Mouse (Mus musculus) embryonic facial prominence, embryonic 11.5 days (tissue): ENCODE results near the gene Aldh9a1. TPM values are rescaled to one million over a fixed set of nuclear protein-coding genes. Genes with fewer than 3 reads are reported as not detected.
A peak's percentile ranks its signal among the peaks of the same experiment; 100 is the strongest.

Source experiments
- ATAC-seq: fragments of 200-750 bp; cut with Nextera tagmentation; replicated peaks from 2 replicates; pipeline ENCODE4 v1.8.0; 2017; ENCODE audit warnings: low read depth; ENCODE audit not compliant: insufficient number of reproducible peaks, low FRiP score, low TSS enrichment
- DNase-seq: peaks from one replicate; pipeline ENCODE4 v3.0.0-alpha.2; 2015; ENCODE audit warnings: low spot score
- H3K27ac ChIP-seq: fragments of 300-500 bp; sonication (generic); replicated peaks from 2 replicates; pipeline ENCODE4 v1.5.1; 2014; ENCODE audit warnings: mild to moderate bottlenecking, low read depth, low read length, control low read depth
- H3K27me3 ChIP-seq: fragments of 300-500 bp; sonication (generic); 2 replicates; pipeline ENCODE4 v1.6.1; 2014; ENCODE audit warnings: mild to moderate bottlenecking, low read length, moderate library complexity, mixed read lengths; ENCODE audit not compliant: control insufficient read depth, insufficient read depth
- H3K36me3 ChIP-seq: fragments of 300-500 bp; sonication (generic); replicated peaks from 2 replicates; pipeline ENCODE4 v1.6.1; 2014; ENCODE audit warnings: low read depth, mild to moderate bottlenecking, low read length, moderate library complexity, mixed read lengths; ENCODE audit not compliant: control insufficient read depth, insufficient read depth
- H3K4me1 ChIP-seq: fragments of 300-500 bp; sonication (generic); 2 replicates; pipeline ENCODE4 v1.6.1; 2014; ENCODE audit warnings: low read length, mixed read lengths; ENCODE audit not compliant: control insufficient read depth, insufficient read depth
- H3K4me2 ChIP-seq: fragments of 300-500 bp; sonication (generic); 2 replicates; pipeline ENCODE4 v1.6.1; 2014; ENCODE audit warnings: low read depth, mild to moderate bottlenecking, control low read depth, low read length, moderate library complexity
- H3K4me3 ChIP-seq: fragments of 300-500 bp; sonication (generic); 2 replicates; pipeline ENCODE4 v1.5.1; 2014; ENCODE audit warnings: low read depth, low read length, control low read depth
- H3K9ac ChIP-seq: fragments of 300-500 bp; sonication (generic); replicated peaks from 2 replicates; pipeline ENCODE4 v1.6.1; 2014; ENCODE audit warnings: mild to moderate bottlenecking, control low read depth, low read length
- H3K9me3 ChIP-seq: fragments of 300-500 bp; sonication (generic); replicated peaks from 2 replicates; pipeline ENCODE4 v1.6.1; 2016; ENCODE audit warnings: mild to moderate bottlenecking, low read length, inconsistent platforms, mixed read lengths; ENCODE audit not compliant: control insufficient read depth
- WGBS: fragments of 180-500 bp; shearing (Covaris S2); extraction: QIAGEN DNeasy Blood & Tissue Kit; methylation state at CpG from one replicate; pipeline ENCODE4 v1.1.7; 2014; 5-methylcytosine and 5-hydroxymethylcytosine counted together
- polyA plus RNA-seq: library from polyadenylated mRNA; unstranded; fragments of >200 nt; fragmentation: Nextera tagmentation; extraction: Ambion mirVana; gene quantifications from 2 replicates; pipeline ENCODE4 v1.2.1, GENCODE M21; 2014

The Aldh9a1 gene
- polyA plus RNA-seq, 1 experiment from 2014 or later = 46.7 TPM

DNA sequence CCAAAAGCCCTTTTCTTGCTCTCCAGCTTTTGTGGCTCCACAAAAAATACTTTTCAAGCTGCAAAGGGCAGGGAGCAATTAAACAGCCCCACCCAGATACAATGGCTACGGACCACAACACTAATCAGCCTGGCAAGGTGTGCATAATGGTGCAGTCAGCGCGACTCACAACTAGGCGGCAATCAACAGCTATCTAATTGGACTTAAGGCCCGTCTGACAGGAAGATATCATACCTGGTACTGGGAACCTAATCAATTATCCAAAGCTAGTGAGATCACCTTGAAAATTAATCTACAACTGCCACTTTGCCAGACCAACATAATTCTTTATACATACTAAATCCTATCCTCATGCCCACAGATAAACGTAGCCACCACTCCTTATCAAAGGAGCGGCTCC, 32.5 kb downstream of the Aldh9a1 start:
- 87% methylated on average over 7 of the region's 7 CpGs for WGBS
- H3K36me3 ChIP-seq = no peaks in the 10 kb centered on the region
- no peak for DNase-seq
- H3K9me3 ChIP-seq = no peaks in the 10 kb centered on the region
- H3K4me1 ChIP-seq = no peaks in the 10 kb centered on the region
- ATAC-seq = no peak
- H3K9ac ChIP-seq = no peak overlapping the region
- no peaks in the 10 kb centered on the region; the same call in 1 of the 2 replicates for H3K27me3 ChIP-seq
- H3K27ac ChIP-seq = no peak overlapping the region
- H3K4me2 ChIP-seq = no peak overlapping the region
- no peak overlapping the region for H3K4me3 ChIP-seq

DNA sequence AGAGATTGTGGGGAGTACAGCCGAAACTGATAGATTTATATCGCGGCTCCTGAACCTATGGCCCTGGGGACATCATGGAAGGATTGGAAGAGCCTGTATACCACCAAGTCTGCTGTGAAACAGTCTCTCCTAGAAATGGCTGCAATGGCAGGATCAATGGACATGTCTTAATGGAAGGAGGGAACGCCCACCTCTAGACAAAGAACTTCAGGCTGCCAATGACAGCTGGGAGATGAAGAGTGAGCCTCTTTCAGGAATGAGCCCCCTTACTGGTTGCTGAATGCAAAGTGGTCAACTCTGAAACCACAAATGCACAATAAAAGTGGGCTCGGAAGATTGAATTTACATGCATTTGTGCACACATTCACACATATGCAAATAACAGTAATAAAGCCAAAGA, 33.0 kb downstream of the Aldh9a1 start:
- no peak for ATAC-seq
- WGBS = 84% methylated on average over 5 of the region's 5 CpGs
- H3K4me3 ChIP-seq = no peak overlapping the region

GRCm38 (mm10) chr1:167383178-167383577, 33.4 kb downstream of the Aldh9a1 start:
- Histone ChIP-seq H3K27me3 (no peaks in the 10 kb centered on the region; the same call in 1 of the 2 replicates), H3K36me3 (no peaks in the 10 kb centered on the region), H3K9ac (no peak overlapping the region), H3K4me2 (no peak overlapping the region), H3K4me1 (no peaks in the 10 kb centered on the region), H3K4me3 (no peak overlapping the region), H3K9me3 (no peaks in the 10 kb centered on the region), H3K27ac (no peak overlapping the region)
- ATAC-seq (no peak), DNase-seq (no peak)
- 81% methylated on average over 5 of the region's 5 CpGs for WGBS

More for the DNA sequence above, 33.0 kb downstream of the Aldh9a1 start:
- DNase-seq = no peak
- Histone ChIP-seq H3K9me3 (no peaks in the 10 kb centered on the region), H3K36me3 (no peaks in the 10 kb centered on the region), H3K27me3 (no peaks in the 10 kb centered on the region; the same call in 1 of the 2 replicates), H3K4me1 (no peaks in the 10 kb centered on the region), H3K9ac (no peak overlapping the region), H3K27ac (no peak overlapping the region), H3K4me2 (no peak overlapping the region)

GRCm38 (mm10) chr1:167384156-167384555, 34.4 kb downstream of the Aldh9a1 start:
- peak; percentile 46; the same call in 1 of the 2 replicates for ATAC-seq
- H3K27ac ChIP-seq = no peak overlapping the region
- H3K27me3 ChIP-seq = no peaks in the 10 kb centered on the region; the same call in 1 of the 2 replicates
- no peak overlapping the region for H3K4me2 ChIP-seq
- H3K9me3 ChIP-seq = no peaks in the 10 kb centered on the region
- DNase-seq = no peak
- no peaks in the 10 kb centered on the region for H3K4me1 ChIP-seq
- H3K36me3 ChIP-seq = no peaks in the 10 kb centered on the region
- no peak overlapping the region for H3K9ac ChIP-seq
- WGBS = 63% methylated on average over 3 of the region's 3 CpGs
- H3K4me3 ChIP-seq = no peak overlapping the region

DNA sequence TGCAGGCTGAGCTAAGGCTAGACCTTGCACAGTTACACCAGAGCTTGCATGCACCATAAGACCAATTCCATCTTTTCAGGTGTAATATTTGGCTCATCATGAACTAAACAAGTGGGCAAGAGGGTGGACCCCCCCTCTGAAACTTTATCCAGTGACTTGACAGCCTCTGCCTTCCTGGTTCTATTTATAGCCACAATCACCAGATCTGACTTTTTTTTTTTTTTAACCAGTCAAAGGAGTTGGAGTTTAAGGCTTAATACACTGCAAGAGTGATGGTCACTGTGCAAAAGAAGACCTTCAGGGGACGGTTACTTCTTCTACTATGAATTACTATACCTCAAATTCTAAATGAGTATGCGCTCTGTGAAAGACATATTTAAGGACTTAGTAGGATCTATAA, 35.4 kb downstream of the Aldh9a1 start:
- no peak for ATAC-seq
- Histone ChIP-seq H3K4me2 (no peak overlapping the region), H3K9ac (no peak overlapping the region), H3K27me3 (no peaks in the 10 kb centered on the region), H3K4me1 (no peaks in the 10 kb centered on the region), H3K36me3 (no peaks in the 10 kb centered on the region), H3K4me3 (no peak overlapping the region), H3K9me3 (no peaks in the 10 kb centered on the region), H3K27ac (no peak overlapping the region)
- 87% methylated on average over 2 of the region's 2 CpGs for WGBS
- no peak for DNase-seq

DNA sequence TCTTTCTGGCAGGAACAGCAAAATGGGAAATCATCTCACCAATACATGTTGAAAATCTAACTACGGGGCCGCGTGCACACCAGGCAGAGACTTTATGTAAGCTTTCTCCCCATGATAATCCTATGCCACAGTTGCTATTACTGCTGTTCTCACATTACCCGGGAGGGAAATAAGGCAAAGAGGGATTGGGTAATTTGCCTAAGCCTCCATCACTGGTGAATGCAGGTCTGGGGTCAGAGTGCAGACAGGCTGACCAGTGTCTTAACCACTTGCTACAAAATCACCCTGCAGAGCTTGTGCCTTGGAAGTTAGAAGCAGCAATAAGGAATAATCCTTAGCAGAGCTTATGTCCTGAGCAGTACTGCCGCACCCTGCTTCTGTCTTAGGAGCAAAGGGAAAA, 35.8 kb downstream of the Aldh9a1 start:
- H3K9me3 ChIP-seq = no peaks in the 10 kb centered on the region
- 55% methylated on average over 5 of the region's 5 CpGs for WGBS
- no peaks in the 10 kb centered on the region for H3K27me3 ChIP-seq
- H3K4me3 ChIP-seq = no peak overlapping the region
- no peak for ATAC-seq
- no peaks in the 10 kb centered on the region for H3K4me1 ChIP-seq
- H3K9ac ChIP-seq = no peak overlapping the region
- H3K27ac ChIP-seq = no peak overlapping the region
- no peak for DNase-seq
- H3K4me2 ChIP-seq = no peak overlapping the region
- no peaks in the 10 kb centered on the region for H3K36me3 ChIP-seq

GRCm38 (mm10) chr1:167386466-167386865, 36.7 kb downstream of the Aldh9a1 start:
- Histone ChIP-seq H3K4me2 (no peak overlapping the region), H3K36me3 (no peaks in the 10 kb centered on the region), H3K9me3 (no peaks in the 10 kb centered on the region), H3K27ac (no peak overlapping the region), H3K4me3 (no peak overlapping the region), H3K9ac (no peak overlapping the region), H3K4me1 (no peaks in the 10 kb centered on the region), H3K27me3 (no peaks in the 10 kb centered on the region)
- ATAC-seq (no peak), DNase-seq (no peak)
- 48% methylated on average over 2 of the region's 2 CpGs for WGBS

DNA sequence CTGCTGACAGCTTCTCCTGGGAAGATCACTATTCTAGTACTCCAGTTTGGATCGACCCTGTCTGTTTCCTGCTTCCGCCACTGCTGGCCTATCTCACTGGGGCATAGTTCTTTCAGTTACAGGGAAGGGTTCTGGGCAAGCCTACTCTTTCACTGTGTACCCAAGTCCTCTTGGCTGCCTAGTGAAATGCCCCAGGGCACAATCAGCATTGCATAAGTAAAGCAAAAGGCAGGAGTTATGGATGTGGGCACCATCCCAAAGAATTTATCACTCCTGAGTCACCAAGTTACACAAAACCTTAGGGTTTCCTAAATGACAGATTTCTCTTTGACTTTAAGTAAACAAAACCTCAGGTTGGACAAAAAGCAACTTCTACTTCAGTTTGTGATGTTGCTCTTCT, 37.5 kb downstream of the Aldh9a1 start:
- no peaks in the 10 kb centered on the region for H3K36me3 ChIP-seq
- WGBS = 75% methylated on average over 2 of the region's 2 CpGs

More for the DNA sequence above, 37.5 kb downstream of the Aldh9a1 start:
- Histone ChIP-seq H3K27me3 (no peaks in the 10 kb centered on the region), H3K27ac (no peak overlapping the region), H3K4me1 (no peaks in the 10 kb centered on the region), H3K4me2 (no peak overlapping the region), H3K4me3 (no peak overlapping the region), H3K9me3 (no peaks in the 10 kb centered on the region), H3K9ac (no peak overlapping the region)
- ATAC-seq (no peak), DNase-seq (no peak)
